Mouse (Mus musculus): ENCODE data around the gene H2-Ke6.

The H2-Ke6 gene

DNA sequence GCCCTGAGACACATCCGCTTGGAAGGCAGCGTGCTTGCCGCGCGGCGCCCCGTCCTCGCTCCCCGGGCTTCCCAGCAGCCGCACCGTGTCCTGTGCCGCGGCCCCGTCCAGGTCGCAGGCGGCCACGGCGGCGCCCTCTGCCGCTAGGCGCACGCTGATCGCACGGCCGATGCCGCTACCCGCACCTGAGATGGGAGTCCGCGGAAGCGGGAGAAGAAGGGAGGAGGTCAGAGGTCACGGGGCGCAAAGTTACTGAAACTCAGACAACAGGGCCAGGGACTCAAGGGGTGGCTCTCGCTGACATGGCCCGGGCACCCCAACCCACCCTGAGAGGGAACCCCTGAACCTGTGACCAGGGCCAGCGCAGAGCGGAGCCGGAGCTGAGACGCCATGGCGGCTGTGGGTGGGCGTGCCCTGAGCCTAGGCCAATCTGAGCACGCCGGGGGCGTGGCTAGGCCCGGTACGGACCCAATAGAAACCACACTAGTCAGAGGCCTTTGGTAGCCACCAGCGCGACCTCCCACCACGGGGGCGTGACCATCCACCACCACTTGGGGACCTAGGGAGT is at the start of gene H2-Ke6:
Gene H2-Ke6 (minus strand): TSS at position 405 of the 568 bp plus-strand sequence.
- DNase-seq (ENCODE audit: low read depth, low spot score), result peak; percentile 96

DNA sequence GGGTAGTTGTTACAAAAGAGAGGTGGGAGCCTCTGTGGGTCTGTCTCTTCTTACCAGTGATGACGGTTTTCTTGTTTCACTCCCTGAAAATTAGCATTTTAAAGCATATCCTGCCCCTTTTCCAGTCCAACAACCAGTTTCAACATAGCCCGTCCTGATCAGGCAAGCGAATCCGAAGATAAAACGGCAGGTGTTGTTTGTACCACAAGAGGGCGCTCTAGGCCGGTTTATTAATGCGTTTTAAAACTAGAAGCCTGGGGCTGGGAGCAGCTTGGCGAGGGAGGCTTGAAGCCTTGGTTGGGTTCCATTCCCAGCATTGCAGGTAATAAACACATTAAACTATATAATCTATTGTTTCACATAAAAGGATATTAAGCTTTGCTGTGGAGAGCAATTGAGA is 49.7 kb upstream of the H2-Ke6 start:
- peak; percentile 90 for DNase-seq (ENCODE audit: low read depth, low spot score)

DNA sequence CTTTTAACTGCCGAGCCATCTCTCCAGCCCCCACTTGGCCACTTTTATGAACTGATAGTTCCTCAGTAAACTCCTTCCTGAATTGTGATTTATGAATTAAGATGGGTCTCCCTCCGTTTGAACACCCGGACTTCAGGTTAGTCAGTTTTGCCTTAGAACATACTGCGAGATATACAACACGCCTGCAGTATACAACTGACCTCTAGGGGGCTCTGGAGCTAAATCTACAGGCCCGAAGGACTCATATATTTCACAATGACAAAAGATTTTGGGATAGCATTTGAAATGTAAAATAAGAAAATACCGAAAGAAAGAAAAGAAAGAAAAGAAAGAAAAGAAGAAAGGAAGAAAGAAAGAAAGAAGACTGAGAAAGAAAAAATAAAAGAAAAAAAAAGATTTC is 47.4 kb upstream of the H2-Ke6 start:
- peak; percentile 89 for DNase-seq (ENCODE audit: low read depth, low spot score)

DNA sequence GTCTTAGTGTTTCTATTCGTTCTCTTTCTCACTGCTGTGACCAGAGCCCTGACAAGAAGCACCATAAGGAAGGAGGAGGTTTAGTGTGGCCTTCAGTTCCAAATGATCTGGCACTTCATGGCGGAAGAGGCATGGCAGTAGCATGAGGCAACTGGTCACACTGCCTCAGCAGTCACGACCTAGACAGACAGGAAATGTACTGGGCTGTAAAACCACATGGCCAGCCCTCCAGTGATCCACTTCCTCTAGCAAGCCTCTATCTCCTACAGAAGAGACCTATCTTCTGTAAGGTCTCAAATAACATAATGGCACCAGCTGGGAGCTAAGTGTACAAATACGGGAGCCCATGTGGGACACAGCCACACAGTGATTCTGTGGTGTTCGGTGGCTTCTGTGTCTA is 44.2 kb upstream of the H2-Ke6 start:
- peak; percentile 32 for DNase-seq (ENCODE audit: low read depth, low spot score)

DNA sequence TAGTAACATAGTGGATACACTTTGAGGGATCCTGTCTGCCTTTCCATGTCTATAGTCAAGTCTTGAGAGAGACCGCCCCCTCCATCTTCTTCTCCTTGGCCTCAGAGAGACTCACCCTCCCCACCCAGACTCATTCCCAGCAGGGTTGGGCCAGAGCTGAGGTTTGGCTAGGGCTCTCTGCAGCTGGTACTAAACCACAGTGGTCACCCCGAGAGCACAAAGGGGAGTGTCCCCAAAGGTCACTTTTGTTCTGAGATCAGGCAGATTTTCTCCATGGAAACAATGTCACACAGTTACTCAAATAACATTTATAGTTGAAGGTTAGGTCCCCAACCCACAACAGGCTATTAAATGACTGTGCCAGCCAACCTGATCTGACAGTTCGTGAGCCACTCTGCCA is 41.0 kb upstream of the H2-Ke6 start:
- no peak for DNase-seq (ENCODE audit: low read depth, low spot score)

DNA sequence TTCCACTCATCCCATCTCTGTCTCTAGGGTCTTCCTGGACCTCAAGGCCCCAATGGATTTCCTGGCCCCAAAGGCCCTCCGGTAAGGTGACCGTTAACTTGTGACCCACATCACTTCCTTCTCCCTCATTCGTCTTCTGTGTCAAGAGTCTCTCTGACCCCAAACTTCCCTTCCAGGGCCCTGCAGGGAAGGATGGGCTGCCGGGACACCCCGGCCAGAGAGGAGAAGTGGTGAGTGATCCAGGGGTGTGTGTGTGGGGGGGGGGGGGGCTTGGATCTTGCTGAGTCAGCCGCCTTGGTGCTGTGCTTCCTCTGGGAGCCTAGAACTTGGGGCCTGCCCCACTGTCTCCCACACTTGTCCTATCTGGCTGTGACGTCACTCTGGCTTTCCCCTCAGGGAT is 29.4 kb upstream of the H2-Ke6 start:
- no peak for DNase-seq (ENCODE audit: low read depth, low spot score)

DNA sequence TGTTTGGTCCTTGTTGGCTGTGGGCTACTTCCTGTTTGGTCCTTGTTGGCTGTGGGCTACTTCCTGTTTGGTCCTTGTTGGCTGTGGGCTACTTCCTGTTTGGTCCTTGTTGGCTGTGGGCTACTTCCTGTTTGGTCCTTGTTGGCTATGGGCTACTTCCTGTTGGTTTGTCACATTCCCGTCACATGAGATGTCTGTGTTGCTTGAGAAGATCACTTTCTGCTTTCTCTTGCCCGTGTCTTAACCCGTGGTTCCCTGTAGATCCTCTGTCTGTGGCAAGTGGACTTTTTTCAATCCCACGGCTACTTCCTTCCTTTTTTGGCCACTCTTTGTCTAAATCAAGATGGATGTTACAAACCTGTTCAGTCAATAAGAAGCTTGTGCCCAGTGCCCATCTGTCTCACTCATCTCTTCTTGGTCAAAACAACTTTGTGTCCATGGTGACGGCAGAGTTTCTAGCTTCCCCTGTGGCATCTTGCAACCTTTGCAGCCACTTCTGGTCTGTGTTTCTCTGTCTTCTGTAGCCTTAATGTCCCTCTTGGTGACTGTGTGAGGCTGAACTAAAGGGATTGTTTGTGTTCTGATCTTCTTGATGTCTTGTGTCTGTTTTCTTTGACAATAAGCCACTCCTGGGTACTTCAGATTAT is 19.7 kb upstream of the H2-Ke6 start:
- DNase-seq (ENCODE audit: low read depth, low spot score), result peak; percentile 35

DNA sequence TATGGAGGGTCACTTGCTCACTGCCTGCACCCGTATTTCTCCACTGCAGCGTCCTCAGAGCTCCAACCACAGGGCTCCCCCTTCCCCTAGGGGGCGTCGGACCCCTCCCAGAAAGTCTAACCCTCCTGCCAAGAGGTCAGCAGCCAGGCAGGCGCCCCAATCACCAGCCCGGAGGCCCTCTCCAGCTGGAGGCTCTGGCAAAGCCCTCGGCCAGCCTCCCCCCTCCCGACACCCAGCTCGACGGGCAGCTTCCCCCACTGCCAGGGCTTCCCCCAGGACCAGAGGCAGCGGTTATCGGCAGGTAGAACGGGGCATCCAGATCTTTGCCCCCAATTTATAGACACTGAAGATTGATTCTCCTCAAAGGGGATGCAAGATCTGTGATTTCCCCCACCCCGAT is 18.1 kb upstream of the H2-Ke6 start:
- DNase-seq (ENCODE audit: low read depth, low spot score), result no peak

DNA sequence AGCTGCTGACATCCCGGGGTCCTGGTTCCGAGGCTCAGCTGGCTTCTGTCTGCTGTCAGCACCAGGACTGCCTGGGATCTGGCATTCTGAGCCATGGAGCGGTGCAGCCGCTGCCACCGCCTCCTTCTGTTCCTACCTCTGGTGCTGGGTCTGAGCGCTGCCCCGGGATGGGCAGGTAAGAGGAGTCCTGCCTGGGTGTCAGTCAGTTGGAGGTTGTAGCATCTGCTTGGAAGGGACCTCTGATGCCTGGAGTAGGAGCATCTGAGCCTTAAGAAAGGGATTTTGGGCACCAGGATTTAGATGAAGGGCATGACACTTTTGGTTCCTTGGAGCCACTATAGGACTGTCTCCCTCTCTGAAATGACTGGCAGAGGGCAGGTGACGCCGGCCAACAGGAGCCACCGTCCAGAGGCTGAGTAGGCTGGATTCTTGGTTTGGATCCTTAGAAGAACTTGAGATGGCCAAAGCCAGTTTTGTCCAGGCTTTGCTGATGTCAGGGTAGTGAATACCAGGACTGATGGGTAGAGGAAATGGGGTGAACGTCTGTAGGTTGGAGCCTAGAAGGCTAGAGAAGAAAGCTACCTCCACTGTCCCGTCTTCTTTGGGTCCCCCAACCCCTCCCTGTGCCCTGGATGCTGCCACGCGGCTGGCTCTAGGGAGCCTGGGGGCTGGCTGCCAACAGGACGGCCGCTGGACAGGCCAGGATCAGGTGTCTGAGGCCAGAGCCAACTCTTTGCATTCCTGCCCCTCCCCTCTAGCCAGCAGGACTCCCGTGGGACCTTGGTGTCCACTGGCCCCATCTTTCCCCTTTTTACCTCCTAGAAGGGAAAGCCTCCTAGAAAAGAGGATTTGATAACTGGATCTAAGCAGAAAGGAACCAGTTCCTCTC is 11.9 kb upstream of the H2-Ke6 start:
- DNase-seq (ENCODE audit: low read depth, low spot score), result no peak

DNA sequence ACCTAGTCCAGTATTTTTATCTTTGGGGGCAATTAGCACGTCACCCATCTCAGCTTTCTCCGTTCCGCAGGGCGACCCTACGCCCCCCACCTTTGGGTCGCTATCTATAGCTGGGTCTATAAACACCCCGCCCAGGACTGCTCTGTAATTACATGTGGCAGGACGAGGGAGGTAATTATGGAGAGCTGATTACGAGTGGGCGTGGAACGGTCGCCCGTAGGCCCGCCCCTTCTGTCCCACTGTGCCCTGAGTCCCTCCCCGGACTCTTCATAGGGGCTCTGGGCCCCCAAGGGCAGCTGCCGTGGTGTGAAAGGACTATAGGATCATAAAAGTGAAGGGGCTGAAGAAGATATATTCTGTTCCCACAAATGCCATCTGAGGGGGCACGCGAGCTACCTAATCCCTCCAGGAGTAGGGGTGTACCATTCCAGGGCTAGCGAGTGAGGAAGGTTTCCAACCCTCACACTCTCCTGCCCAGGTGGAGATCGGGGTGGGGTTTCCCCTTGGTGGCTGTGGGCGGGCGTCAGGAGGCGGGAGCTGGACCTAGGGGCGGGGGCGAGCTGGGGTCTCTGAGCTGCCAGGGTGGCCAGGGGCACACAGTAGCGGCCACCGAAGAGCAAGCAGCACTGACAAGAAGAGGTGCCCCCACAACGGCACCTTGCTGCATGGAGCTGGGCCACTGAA is 11.2 kb upstream of the H2-Ke6 start, which contains the start of gene Col11a2:
Gene Col11a2 (plus strand): TSS at position 560 of the 684 bp plus-strand sequence.
- no peak for DNase-seq (ENCODE audit: low read depth, low spot score)

DNA sequence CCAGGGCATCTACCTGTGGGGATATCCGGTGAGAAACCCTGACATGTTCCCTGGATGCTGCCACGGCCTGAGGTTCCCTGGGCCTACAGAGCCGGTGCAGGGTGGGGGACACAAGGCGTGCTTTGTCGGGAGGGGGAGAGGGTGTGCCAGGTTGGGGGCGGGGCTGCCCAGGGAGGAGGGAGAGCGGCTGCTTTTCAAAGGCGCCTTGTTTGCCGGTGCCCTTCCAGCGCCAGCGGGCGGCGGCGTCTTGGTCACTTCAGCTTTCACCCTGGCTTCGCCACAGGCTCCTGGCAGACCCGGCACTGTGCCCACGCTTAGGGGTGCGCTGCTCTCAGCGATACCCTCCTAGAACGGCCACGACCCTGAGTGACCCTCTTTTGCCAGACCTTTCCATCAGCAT is 10.6 kb upstream of the H2-Ke6 start:
- DNase-seq (ENCODE audit: low read depth, low spot score), result no peak

DNA sequence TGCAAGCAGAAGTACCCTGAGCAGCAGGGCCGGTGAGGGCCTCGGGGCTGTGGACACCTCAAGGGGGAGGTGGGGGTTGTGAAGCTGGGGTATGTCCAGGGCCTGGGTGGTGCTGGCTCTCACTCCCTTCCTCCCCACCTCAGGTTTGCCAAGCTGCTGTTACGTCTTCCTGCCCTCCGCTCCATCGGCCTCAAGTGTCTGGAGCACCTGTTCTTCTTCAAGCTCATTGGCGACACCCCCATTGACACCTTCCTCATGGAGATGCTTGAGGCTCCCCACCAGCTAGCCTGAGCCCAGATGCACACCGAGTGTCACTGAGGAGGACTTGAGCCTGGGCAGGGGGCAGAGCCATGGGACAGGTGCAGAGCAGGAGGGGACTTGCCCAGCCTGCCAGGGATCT is 9.4 kb upstream of the H2-Ke6 start:
- no peak for DNase-seq (ENCODE audit: low read depth, low spot score)

DNA sequence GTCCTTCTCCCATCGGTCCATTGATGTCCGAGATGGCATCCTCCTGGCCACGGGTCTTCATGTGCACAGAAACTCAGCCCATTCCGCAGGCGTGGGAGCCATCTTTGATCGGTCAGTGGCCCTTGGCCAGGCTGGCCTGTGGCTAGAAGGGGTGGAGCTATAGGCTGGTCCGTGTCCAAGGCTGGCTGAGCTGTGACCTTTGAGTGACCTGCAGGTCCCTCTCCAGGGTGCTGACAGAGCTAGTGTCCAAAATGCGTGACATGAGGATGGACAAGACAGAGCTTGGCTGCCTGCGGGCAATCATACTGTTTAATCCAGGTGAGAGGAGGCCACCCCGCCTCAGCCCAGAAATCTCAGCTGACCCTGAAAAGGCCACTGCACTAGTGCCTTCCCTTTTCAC is 8.8 kb upstream of the H2-Ke6 start:
- DNase-seq (ENCODE audit: low read depth, low spot score), result no peak

DNA sequence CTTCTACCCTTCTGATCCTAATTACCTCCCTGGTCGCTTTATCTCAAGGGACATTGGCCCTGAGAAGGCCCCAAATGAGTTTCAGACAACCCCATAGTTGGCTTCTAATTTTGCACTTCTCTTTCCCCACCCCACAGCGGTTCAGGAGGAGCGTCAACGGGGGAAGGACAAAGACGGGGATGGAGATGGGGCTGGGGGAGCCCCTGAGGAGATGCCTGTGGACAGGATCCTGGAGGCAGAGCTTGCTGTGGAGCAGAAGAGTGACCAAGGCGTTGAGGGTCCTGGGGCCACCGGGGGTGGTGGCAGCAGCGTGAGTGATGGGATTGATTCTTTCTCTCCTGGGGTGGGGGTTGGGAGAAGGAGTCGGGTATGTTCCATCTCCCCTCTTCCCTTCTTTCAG is 7.7 kb upstream of the H2-Ke6 start:
- DNase-seq (ENCODE audit: low read depth, low spot score), result no peak

DNA sequence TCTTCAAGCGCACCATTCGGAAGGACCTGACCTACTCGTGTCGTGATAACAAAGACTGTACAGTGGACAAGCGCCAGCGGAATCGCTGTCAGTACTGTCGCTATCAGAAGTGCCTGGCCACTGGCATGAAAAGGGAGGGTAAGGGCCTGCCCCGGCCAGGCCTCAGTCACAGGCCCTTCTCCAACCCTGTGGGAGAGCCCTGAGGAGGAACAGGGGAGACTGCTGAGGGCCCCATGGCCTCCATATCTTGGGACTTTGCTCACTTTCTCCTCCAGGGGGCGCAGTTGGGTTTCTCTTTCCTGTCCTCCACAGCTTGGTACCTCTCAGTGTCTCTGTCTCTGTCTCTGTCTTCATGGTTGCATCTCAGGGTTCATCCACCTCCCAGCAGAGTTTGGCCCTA is 6.2 kb upstream of the H2-Ke6 start:
- DNase-seq (ENCODE audit: low read depth, low spot score), result peak; percentile 86

DNA sequence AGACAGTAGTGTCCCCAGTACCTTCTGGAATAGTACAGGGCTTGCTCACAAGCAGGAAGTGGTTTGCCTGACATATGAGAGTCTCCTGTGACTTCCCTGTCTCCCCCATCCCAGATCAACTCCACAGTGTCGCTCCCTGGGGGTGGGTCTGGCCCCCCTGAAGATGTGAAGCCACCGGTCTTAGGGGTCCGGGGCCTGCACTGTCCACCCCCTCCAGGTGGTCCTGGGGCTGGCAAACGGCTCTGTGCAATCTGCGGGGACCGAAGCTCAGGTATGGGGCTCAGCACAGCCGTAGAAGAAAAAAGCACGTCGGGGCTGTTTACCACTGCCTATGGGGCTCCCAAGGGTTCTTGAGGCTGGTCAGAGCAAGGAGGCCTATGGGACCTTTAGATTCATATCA is 5.6 kb upstream of the H2-Ke6 start:
- peak; percentile 16 for DNase-seq (ENCODE audit: low read depth, low spot score)

DNA sequence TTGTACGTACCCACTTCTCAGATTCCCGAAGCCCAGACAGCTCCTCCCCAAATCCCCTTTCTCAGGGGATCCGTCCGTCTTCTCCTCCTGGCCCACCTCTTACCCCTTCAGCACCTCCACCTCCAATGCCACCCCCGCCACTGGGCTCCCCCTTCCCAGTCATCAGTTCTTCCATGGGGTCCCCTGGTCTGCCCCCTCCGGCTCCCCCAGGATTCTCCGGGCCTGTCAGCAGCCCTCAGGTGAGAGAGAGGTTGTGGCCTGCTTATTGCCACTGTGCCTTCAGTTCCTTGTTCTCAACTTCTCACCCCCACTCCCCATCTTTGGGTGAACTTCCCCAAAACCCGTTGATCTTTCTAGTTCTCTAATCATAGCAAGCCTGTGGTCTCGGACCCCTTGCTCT is 4.9 kb upstream of the H2-Ke6 start:
- DNase-seq (ENCODE audit: low read depth, low spot score), result peak; percentile 24

DNA sequence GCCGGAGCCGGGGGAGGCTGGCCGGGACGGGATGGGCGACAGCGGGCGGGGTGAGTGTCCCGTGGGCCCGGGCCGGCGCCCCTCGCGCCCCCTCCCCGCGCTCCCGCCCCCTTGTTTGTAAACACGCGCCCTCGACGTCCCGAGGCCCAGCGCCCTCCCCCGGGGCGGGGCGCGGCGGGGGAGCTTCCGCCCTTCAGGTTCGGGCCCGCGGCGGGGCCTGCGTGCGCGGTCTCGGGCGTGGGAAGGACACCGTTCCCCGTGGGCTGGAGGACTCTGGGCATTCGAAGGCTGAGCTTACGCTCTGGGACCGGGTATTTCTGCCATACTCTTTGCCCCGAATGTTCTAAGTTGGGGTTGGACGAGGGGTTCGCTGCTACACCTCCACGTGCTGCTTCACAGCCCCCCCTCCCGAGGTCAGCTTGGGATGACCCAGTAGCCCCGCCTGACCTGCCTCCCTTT is 4.3 kb upstream of the H2-Ke6 start:
- DNase-seq (ENCODE audit: low read depth, low spot score), result peak; percentile 85

DNA sequence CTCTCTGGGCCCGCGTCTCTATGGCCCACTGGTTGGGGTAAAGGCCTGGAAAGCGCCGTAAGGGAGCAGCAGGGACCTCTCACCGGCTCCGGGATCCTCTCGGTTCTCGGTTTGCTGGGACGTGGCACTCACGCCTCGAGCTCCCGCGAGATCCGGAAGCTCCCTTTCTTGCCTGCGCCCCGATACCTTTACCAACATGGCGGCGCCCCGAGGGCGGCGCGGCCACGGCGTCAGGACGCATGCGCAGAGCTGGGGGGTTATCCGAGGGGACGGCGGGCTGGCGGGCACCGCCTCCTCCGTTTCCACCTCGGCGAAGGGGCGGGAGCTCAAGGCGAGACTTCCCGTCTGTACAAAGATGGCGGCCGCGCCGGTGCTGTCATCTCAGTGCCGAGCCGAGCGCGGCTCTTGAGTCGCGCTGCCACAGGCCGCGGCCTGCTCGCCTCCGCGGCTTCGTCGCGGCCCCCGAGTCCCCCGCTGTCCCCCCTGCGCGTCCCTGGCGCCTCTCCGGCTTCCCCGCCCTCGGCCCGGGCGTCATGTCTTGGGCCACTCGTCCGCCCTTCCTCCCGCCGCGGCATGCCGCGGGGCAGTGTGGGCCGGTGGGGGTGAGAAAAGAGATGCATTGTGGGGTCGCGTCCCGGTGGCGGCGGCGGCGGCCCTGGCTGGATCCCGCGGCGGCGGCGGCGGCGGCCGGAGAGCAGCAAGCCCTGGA is 3.8 kb upstream of the H2-Ke6 start, which contains the start of the genes Slc39a7 and Rxrb:
Gene Slc39a7 (minus strand): TSS at position 218 of the 709 bp plus-strand sequence.
Gene Rxrb (plus strand): TSS at position 348 of the 709 bp plus-strand sequence.
- DNase-seq (ENCODE audit: low read depth, low spot score), result peak; percentile 100

DNA sequence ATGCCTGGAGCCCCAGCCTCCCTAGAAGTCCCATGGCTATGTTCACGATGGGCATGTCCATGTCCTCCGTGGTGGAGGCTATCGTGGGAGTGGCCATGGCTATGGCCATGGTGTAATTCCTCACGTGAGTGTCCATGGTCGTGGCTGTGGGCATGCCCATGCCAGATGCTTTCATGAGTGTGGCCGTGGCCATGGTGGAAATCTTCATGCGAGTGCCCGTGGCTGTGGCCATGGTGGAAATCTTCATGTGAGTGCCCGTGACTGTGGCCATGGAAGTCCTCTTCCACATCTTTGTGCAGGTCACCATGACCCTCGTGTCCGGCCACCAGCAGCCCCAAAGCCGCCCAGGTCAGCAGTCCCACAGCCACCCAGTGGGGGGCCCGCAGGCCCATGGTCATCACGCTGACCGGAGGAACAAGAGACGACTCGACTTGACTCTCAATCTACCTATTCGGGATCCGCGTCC is 3.0 kb upstream of the H2-Ke6 start:
- no peak for DNase-seq (ENCODE audit: low read depth, low spot score)

Data from CD4-positive, CD25-positive, alpha-beta regulatory T cell, adult 2 months (primary cell).